29 mouse cellular contexts compared by ENCODE assay signal in genomic region chr9:42926564-42926963, GRCm38 (mm10). TPM values are rescaled to one million over a fixed set of nuclear protein-coding genes. Genes with fewer than 3 reads are reported as not detected.
"Had no signal": no experiment of that assay in that cellular context is flagged by ENCODE, and none has a peak within 500 bp of the region (broad histone marks: within the 10 kb centered on the region; RNA-seq: fewer than 3 reads in every experiment).

No protein-coding gene starts in this region.

- H3K27ac ChIP-seq: embryonic facial prominence, embryonic 10.5 days; embryonic facial prominence, embryonic 12.5 days; embryonic facial prominence, embryonic 13.5 days; embryonic facial prominence, embryonic 15.5 days; forebrain, embryonic 10.5 days; forebrain, embryonic 12.5 days; forebrain, embryonic 13.5 days; forebrain, embryonic 15.5 days; gastrocnemius, adult 2 months had no signal

- H3K36me3 ChIP-seq: embryonic facial prominence, embryonic 10.5 days; embryonic facial prominence, embryonic 12.5 days; embryonic facial prominence, embryonic 13.5 days; embryonic facial prominence, embryonic 15.5 days; forebrain, embryonic 10.5 days; forebrain, embryonic 12.5 days; forebrain, embryonic 15.5 days had no signal

- H3K27me3 ChIP-seq: embryonic facial prominence, embryonic 13.5 days; embryonic facial prominence, embryonic 15.5 days; forebrain, embryonic 13.5 days; forebrain, embryonic 15.5 days had no signal

- H3K4me3 ChIP-seq: embryonic facial prominence, embryonic 10.5 days; embryonic facial prominence, embryonic 12.5 days; embryonic facial prominence, embryonic 13.5 days; embryonic facial prominence, embryonic 15.5 days; erythroblast, embryonic 14.5 days; forebrain, embryonic 10.5 days; forebrain, embryonic 12.5 days; forebrain, embryonic 13.5 days; forebrain, embryonic 15.5 days; gastrocnemius, adult 2 months had no signal

- ATAC-seq: forebrain, embryonic 13.5 days; forebrain, embryonic 14.5 days; forebrain, embryonic 15.5 days; forebrain, embryonic 16.5 days; forebrain, postnatal 0 days had no signal

- H3K4me2 ChIP-seq: embryonic facial prominence, embryonic 12.5 days; embryonic facial prominence, embryonic 13.5 days; embryonic facial prominence, embryonic 15.5 days; forebrain, embryonic 12.5 days; forebrain, embryonic 13.5 days; forebrain, embryonic 15.5 days had no signal

- H3K9me3 ChIP-seq: embryonic facial prominence, embryonic 10.5 days; embryonic facial prominence, embryonic 12.5 days; embryonic facial prominence, embryonic 13.5 days; embryonic facial prominence, embryonic 15.5 days; forebrain, embryonic 10.5 days; forebrain, embryonic 12.5 days; forebrain, embryonic 13.5 days; forebrain, embryonic 15.5 days had no signal

- DNase-seq: cerebellum, adult 18-20 months; cerebellum, adult 2 months; cerebellum, adult 8-10 months; cerebellum, adult 9-10 months; cerebellum, adult 9-11 months; cerebellum, postnatal 10 days; cerebellum, postnatal 14 days; cerebellum, postnatal 25 days; cerebellum, postnatal 36 days; embryo, embryonic 11 days; forebrain, postnatal 0 days; gastrocnemius, adult 2 months; gastrocnemius, postnatal 10 days; gastrocnemius, postnatal 14 days; gastrocnemius, postnatal 25 days; gastrocnemius, postnatal 36 days; heart, adult 11 months had no signal

- H3K4me1 ChIP-seq: embryonic facial prominence, embryonic 15.5 days; forebrain, embryonic 15.5 days had no signal

- H3K9ac ChIP-seq: embryonic facial prominence, embryonic 12.5 days; embryonic facial prominence, embryonic 13.5 days; embryonic facial prominence, embryonic 15.5 days; forebrain, embryonic 12.5 days; forebrain, embryonic 13.5 days; forebrain, embryonic 15.5 days; forebrain, postnatal 0 days had no signal

RNA-seq across cellular contexts. Expression of gene Grik4, which starts 17.7 kb away (rescaled TPM):
- total RNA-seq: common myeloid progenitor, adult 5-6 weeks had no signal
- polyA plus RNA-seq: erythroblast, embryonic 14.5 days had no signal
